Mouse (Mus musculus) heart, postnatal 0 days (tissue): ENCODE data around the gene Fxyd1.

ENCODE experiments used
- CTCF ChIP-seq: IDR thresholded peaks from 2 replicates; pipeline ENCODE4 v1.5.1; 2016; ENCODE audit warnings: antibody characterized with exemption, control low read depth, low read depth
- EP300 ChIP-seq: IDR thresholded peaks from 2 replicates; pipeline ENCODE4 v1.6.1; 2016; ENCODE audit warnings: antibody characterized with exemption, low read depth

GRCm38 (mm10) chr7:31076492-31076891 is 19.5 kb upstream of the Fxyd1 start, which contains the start of gene Fxyd3:
- no peak for TF ChIP-seq EP300
- no peak for TF ChIP-seq CTCF
